Mouse (Mus musculus) layer of hippocampus, adult 8-10 months (tissue): ENCODE results near the gene Fam3b. TPM values are rescaled to one million over a fixed set of nuclear protein-coding genes. Genes with fewer than 3 reads are reported as not detected.
A peak's percentile ranks its signal among the peaks of the same experiment; 100 is the strongest.

Experiments used
- DNase-seq, 2 experiments: peaks; one replicate each; pipeline ENCODE4 v3.0.0; 2022; ENCODE audit warnings: low spot score in 2 of 2
- total RNA-seq, 4 experiments: library from RNA; stranded (reverse); gene quantifications; 2 replicates each; pipeline ENCODE4 v1.2.4; 2022

The Fam3b gene
- total RNA-seq = not detected

GRCm38 (mm10) chr16:97514099-97514940, at the start of gene Fam3b:
TSS of gene Fam3b (minus strand) at chr16:97514816.
- DNase-seq = no peak

GRCm38 (mm10) chr16:97544340-97544739, 29.7 kb upstream of the Fam3b start:
- DNase-seq = no peak

GRCm38 (mm10) chr16:97536859-97537258, 22.2 kb upstream of the Fam3b start:
- no peak for DNase-seq

GRCm38 (mm10) chr16:97535808-97536413, 21.3 kb upstream of the Fam3b start:
- DNase-seq = peak; percentile 16 to 19

- peak; percentile 18 to 26 for DNase-seq
These were observed 20.4 kb upstream of the Fam3b start for GRCm38 (mm10) chr16:97534876-97535461.

- peak in 1 of 2 experiments; percentile 4 for DNase-seq
These were observed 19.8 kb upstream of the Fam3b start for GRCm38 (mm10) chr16:97534448-97534847.

GRCm38 (mm10) chr16:97533751-97534150, 19.1 kb upstream of the Fam3b start:
- no peak for DNase-seq

- DNase-seq = no peak
These were observed 18.5 kb upstream of the Fam3b start for GRCm38 (mm10) chr16:97533126-97533525.

GRCm38 (mm10) chr16:97529241-97529640, 14.6 kb upstream of the Fam3b start:
- DNase-seq = no peak

- peak; percentile 7 to 46 for DNase-seq
These were observed 8.4 kb upstream of the Fam3b start for GRCm38 (mm10) chr16:97523024-97523423.

- DNase-seq = no peak
These were observed 7.4 kb upstream of the Fam3b start for GRCm38 (mm10) chr16:97521983-97522382.

GRCm38 (mm10) chr16:97516341-97516740, 1.7 kb upstream of the Fam3b start:
- no peak for DNase-seq

- no peak for DNase-seq
These were observed 2.3 kb downstream of the Fam3b start for GRCm38 (mm10) chr16:97512347-97512751.

- DNase-seq = no peak
These were observed 3.1 kb downstream of the Fam3b start for GRCm38 (mm10) chr16:97511495-97511894.

GRCm38 (mm10) chr16:97510849-97511248, 3.8 kb downstream of the Fam3b start:
- DNase-seq = no peak

- DNase-seq = no peak
These were observed 6.8 kb downstream of the Fam3b start for GRCm38 (mm10) chr16:97507783-97508182.

- no peak for DNase-seq
These were observed 9.8 kb downstream of the Fam3b start for GRCm38 (mm10) chr16:97504793-97505192.

- DNase-seq = no peak
These were observed 10.8 kb downstream of the Fam3b start for GRCm38 (mm10) chr16:97503849-97504248.

- DNase-seq = no peak
These were observed 13.7 kb downstream of the Fam3b start for GRCm38 (mm10) chr16:97500901-97501300.

GRCm38 (mm10) chr16:97499450-97499849, 15.2 kb downstream of the Fam3b start:
- no peak for DNase-seq

GRCm38 (mm10) chr16:97498139-97498538, 16.5 kb downstream of the Fam3b start:
- no peak for DNase-seq

GRCm38 (mm10) chr16:97497682-97498081, 16.9 kb downstream of the Fam3b start:
- no peak for DNase-seq
